Mouse (Mus musculus): ENCODE results near the gene P2rx2. TPM values are rescaled to one million over a fixed set of nuclear protein-coding genes. Genes with fewer than 3 reads are reported as not detected.

The P2rx2 gene
- total RNA-seq (2022), result not detected

DNA sequence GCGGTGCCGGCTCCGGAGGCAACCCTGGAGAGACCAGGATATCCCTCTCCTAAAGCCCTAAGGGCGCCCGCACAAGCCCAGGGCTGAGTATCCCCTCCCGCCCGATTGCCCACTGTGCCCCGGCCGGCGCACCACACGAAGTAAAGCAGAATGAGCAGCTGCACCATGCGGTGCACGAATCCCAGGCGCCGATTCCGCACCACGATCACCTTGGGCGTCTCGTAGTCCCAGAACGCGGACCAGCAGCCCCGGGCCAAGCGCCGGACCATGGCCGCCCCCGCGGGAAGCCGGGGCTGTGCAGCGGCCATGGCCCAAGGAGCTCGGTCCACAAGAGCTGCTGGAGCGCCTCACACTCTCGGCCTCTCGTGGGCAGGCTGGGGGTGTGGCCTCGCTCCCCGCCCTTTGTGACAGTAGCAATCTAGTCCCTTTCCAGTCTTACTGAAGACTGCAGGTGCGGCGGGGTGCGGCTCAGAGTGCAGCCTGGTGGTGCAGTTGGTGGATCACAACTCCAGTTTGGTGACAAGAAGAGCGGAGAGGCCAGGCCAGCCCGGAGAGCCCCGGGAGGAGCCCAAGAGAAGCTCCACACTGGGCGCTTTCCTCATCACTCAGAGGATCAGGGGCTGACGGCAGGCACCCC, at the start of gene P2rx2:
Gene P2rx2 (minus strand): TSS at position 565 of the 637 bp plus-strand sequence.
- DNase-seq (ENCODE audit: low spot score), result no peak

DNA sequence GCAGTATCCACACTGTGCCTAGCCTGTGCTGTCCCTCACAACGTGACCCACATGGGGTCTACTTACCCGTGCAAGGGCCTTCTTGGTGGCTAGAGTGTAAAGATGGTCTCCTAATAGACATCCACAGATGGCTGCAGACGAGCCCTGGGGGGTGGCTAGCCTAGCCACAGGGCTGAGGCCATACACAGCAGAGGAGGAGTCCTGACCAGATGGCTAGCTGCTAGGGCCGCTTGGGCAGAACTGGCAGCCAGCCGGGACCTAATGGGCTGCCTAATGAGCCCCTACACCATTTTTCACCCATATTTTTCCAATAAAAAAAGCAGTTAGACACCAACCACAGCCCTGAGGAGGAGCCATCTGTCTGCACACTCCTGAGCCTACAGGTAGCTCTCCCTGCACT, 49.7 kb upstream of the P2rx2 start:
- no peak for DNase-seq (ENCODE audit: low spot score)

DNA sequence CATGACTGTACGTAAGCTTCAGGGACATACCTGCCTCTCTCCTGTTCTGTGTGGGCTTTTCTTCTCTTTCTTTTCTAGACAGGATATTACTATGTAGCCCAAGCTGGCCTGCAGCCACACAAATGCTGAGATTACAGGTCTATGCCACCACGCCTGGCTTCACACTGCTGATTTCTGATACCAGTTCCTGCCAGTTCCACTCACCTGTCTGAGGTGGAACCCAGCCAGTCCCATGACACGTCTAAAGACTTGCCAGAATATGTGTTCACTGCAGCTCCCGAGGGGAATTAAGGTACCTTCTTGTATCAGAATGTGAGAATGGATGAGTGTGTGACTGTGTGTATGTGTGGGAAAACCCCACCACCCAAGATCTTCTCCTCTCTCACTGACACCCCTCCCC, 47.6 kb upstream of the P2rx2 start:
- DNase-seq (ENCODE audit: low spot score), result no peak

DNA sequence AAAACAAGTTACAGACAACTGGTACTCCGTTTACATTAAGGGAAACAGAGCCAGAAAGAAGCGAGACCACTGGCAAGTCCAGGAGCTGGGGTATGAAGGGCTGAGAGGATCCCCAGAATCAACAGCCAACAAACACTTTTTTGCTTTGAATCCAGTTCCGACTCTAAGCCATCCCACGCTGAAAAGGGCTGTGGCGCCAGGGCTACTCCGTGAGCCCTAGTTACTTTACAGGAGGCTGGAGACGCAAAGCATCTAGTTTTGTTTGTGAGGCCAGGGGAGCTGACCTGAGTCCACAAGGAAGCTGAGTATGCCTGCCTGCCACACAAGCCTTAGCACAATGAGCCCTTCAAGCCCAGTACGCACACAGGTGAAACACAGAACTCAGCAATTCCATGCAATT, 44.3 kb upstream of the P2rx2 start:
- DNase-seq (ENCODE audit: low spot score), result no peak

DNA sequence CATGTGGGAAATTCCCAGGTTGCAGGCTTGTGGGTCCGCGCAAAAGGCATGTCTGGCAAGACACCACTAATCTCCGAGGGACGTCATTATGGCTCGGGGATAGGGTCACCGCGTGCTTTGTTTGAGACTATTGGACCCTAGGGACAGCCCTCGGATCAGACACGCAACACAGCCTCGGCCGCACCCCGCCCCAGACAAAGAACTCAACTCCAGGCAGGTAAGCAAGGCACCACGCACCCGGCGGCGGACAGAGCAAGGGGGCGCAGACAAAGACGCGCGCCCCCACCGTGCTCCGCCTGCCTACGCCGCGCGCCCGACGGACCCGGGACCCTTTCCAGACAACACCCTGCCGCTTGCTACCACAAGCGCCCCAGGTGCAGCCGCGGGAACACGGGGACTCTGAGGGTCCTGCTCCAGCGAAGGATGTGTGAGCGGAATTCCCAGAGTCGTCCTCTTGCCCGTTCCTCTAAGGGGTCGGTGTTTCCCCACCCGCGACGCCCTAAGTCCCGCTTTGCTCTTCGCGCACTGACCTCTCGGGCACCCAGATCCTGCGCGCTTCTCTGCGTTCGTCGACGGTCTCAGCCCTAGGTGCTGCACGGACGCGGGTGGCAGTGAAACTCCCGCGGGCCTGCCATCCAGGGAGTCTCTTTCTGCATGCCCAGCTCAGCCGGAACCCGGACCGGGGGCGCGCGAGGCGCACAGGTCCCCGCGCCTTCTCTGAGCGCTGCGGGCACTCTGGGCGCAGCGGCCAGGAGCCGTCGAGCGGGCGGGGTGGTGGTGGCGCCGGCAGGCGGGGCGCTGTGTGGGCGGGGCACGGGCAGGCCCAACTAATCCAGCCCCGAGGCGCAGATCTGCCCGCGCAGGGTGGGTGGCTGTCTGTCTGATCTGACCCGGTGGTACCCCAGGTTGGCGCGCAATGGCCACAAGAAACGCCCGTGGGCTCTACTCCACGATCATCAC, 43.6 kb upstream of the P2rx2 start:
- DNase-seq (ENCODE audit: low spot score), result no peak

DNA sequence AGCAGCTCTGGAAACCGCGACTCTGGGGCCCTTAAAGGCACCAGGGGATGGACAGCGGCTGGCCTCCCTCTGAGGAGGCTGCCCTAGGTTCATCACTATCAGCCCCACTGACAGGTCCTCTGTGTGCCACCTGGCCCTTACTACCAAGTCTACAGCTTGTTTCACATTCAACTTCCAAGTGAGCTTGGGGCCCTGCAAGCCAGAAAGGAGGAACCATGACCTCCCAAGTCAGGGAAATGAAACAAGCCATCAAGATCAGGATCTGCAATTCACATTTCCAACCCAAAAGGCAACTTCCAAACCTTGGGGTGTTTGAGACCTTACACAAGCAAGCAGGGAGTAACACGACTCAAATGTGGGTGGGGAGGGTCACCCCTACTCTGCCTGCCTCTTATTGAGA, 42.3 kb upstream of the P2rx2 start:
- no peak for DNase-seq (ENCODE audit: low spot score)

DNA sequence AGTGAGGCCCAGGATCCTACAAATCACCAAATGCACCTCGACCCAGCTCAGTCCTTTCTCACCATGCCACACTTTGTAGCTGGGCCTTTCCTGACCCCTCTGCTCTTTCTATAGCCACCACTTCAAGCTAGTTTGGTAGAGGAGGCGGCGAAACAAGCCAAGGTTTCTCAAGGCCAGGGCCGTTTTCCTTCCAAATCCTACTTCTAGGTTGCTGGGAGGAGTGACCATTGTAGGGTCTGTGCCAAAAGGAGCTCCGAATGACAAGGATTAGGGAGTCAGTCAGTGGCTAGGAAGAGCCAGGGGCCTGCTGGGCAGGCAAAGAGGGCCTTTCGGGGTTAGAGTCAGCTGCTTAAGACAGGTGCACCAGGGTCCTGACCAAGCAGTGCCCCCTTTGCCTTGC, 41.5 kb upstream of the P2rx2 start:
- DNase-seq (ENCODE audit: low spot score), result no peak

DNA sequence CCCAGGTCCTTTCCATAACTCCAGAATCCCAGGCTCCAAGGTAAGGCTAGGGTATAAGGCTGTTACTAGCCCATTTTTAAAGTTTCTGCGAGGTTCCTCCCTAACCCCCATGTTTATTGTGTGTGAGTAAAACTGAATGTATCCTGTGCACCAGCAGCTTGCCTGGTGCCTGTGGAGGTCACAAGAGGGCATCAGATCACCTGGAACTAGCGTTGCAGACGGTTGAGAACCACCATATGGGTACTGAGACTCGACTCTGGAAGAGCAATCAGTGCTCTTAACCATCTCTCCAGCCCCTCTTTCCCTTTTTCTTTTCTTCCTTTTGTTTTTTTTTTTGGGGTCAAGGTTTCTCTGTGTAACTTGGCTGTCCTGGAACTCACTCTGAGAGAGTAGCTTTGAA, 36.8 kb upstream of the P2rx2 start:
- DNase-seq (ENCODE audit: low spot score), result no peak

DNA sequence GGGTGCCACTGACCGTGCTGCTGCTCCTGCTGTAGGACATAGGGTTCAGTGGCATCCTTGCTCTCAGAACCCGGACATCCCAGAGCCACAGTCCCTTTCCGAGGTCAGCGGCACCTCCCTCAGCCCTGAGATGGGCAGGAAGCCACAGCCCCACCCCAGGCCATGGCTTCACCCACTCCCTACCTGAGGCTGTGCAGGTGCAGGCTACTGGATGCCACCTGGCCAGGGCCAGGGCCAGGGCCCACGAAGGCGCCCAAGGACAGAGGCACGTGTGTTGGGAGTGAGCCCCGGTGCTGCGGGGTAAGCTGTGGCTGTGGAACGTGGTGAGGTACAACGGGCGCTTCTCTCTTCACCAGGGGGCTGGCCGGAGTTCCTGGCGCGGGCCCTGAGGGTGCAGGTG, 36.1 kb upstream of the P2rx2 start:
- no peak for DNase-seq (ENCODE audit: low spot score)

DNA sequence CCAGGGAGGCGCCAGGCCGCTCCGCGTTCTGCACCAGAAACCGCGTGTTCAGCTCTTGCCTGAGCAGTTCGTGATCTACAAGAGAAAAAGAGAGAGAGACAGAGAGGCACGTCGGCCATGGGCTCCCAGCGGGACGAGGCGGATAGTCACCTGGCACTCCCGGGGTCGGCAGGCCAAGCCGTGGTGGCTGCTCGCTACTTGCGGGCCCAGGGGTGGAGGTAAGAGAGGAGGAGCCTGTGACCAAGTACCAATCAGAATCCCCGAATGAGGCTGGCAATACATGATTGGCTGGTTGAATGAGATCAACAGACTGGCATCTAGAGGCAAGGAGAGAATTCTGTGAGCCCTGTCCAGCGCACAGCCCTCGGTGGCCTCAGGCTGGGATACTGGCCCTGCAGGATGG, 35.2 kb upstream of the P2rx2 start:
- DNase-seq (ENCODE audit: low spot score), result no peak

DNA sequence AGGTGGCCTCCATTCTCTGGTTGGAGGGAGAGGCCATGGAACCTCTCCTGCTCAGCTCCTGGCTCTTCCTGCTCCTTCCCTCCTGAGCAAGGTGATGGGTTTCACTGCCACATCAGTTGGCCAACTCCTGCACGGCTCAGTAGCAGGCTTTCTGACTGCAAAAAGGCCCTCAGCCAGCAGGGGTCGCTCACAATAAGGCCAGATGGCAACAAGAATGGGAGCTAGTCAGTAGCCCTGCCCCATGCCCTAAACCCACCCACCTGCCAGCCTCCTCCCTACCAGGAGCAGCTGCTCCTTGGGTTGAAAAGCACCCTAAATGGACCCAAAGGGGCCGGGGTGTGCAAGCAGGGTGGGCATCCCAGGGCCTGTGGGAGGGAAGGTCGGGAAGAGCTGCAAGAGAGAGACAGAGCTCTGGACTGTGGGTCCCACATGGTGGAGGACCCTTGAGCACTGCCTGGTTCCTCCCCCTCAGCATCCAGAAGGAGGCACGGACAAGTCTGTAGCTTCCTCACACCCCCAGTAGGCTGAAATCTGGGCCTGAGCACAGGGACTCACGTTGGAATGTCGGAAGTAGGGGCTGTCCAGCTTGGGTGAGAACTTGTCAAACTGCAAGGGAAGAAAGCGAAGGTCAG, 33.9 kb upstream of the P2rx2 start:
- DNase-seq (ENCODE audit: low spot score), result peak; percentile 72

DNA sequence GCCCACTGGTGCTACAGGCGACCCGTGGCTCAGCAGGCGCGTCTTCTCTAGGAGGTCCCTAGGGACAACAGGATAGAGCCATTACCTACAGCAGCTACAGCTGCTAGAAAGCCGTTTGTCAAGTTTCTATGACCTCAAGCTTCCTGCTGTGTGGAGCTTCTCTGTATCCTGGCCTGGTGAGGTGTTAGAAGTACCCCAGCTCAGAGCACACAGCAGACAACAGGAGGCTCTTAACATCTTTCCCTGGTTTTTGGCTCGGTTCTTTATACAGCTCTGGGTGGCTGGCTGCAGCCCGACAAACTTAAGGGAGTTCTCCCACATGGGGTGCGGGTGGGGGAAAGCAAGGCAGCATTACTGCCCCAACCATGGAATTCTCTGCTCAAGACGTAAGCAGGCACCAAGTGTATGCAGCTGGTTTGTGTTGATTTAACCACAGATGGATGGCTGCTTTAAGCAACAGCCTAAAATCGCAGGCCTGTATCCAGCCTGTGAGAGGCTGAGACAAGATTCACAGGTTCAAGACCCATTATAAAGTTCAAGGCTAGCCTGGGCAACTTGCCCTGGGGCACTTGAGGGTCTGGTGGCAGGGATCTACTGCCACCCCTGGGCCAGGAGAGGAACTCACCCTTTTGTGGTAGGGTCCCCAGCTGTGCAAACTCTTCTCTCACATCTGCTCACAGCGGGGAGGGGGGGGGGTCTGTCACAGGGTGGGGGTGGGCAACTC, 21.0 kb upstream of the P2rx2 start:
- DNase-seq (ENCODE audit: low spot score), result no peak

DNA sequence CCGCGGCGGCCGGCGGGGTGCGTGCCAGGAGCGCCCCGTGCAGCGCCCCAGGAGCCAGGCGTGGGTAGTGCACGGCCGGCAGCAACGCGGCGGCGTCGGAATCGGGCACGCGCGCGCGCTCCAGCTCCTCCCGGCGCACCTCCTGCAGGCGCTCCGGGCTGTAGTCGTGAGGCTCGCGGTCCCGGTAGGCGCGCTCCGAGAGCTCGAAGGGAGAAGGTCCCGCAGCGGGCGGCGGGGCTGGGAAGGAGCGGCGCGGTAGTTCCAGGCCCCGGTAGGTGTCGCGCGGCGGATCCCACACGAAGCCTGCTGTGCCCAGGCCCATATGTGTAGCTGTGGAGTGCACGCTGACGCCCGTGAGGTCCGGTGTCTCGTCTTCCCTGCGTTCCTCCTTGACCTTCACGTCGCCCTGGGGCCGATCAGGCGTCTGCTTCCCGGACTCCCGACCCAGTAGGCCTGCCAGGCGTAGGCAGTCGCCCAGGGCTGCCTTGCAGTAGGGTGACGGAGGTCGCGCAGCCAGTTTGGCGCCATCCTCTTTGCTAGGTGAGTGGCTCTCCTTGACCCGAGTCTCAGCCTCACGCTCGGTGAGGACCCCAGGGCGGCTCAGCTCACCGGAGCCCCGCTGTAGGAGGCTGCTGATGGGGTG, 20.3 kb upstream of the P2rx2 start:
- peak; percentile 27 for DNase-seq (ENCODE audit: low spot score)

DNA sequence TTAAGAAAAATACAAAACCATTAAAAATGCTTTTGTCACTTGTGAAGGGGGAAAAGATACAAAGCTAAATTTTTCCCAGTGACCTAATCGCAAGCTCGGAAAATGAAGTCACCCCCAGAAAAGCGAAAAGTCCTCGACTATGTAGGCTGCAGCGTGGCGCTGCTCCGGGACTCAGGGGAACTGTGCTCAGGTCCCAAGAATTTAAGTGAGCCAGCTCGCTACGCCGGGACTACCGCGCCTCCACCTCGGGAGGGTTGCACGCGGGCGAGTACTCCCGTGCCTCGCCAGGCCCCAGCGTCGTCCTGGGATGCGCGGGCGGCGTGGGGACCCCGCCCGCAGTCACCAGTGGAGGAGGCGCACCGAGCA, 19.8 kb upstream of the P2rx2 start:
- DNase-seq (ENCODE audit: low spot score), result no peak

DNA sequence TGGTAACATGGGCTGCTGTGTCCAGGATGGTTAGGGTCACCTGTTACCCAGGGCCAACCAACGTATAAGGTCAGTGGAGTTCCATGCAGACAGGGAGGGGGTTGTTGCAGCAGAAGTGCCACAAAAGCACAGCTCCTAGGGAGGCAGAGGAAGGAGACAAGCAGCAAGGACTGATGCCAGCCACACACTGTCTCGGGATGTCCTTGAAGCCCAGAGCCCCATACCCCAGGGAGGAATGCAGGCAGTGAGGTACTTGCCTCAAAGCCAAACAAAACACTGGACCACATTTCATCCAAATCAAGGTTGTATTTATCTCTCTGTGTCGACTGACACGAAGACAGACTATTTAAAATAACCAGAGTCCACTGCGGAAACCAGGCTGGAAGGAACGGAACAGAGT, 18.5 kb upstream of the P2rx2 start:
- no peak for DNase-seq (ENCODE audit: low spot score)

DNA sequence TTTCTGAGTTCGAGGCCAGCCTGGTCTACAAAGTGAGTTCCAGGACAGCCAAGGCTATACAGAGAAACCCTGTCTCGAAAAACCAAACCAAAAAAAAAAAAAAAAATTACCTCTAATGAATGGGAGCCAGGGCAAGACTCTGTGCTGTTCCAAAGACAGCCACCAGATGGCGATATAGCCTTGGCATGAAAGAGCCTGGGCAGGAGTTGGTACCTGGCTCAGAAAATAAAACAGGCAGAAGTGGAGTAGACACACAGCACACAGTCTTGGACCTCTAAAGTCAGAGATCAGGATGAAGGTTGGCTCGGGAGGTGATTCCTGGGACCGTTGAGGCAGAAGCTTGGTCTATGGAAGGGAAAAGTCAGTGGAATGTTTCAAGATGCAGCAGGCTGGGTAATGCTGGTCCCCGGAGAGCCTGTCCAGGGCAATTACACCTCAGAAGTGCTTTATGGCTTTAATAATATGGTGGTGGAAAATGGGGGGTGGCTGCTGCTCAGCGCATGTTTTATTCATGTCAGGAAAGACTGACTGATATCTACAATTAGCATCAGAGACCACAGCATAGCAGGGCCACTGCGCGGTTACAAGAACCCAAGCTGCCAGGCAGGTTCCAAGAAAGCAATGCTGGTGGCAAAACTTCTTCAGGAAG, 14.6 kb upstream of the P2rx2 start:
- DNase-seq (ENCODE audit: low spot score), result peak; percentile 71

DNA sequence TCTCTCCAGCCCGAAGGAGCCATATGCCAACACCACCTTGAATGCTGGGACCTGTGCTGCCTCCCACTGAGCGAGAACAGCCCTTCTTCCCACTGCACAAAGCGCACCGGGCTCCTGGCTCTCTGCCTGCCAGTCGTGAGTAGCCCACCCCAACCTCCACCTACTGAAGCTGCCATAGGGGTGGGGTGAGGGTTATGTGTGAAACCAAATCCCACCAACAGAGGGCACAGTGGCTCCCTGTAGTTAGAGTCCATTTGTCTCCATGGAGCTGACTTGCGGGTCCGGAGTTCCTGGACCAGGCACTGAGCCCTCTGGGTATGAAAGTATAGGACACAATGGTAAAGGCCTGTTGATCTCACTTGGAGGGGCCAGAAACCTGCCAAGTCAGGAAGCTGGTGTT, 11.7 kb upstream of the P2rx2 start:
- DNase-seq (ENCODE audit: low spot score), result no peak

DNA sequence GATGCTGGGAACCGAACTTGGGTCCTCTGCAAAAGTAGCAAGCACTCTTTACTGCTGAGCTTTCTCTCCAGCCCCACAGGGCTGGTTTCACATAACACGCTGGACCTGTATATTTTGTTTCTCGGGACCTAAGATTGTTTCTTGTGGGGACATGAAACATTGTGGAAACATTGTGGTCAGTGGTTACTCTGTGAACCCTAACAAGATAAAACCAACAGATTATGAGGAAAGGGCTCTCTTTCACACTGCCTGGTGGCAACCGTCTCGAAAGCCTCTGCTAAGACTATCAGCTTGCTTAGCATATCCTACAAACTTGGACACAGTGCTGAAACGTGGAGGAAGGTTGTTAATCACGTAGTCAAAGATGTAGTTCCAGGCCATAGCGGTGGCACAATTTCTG, 4.0 kb upstream of the P2rx2 start:
- DNase-seq (ENCODE audit: low spot score), result no peak

DNA sequence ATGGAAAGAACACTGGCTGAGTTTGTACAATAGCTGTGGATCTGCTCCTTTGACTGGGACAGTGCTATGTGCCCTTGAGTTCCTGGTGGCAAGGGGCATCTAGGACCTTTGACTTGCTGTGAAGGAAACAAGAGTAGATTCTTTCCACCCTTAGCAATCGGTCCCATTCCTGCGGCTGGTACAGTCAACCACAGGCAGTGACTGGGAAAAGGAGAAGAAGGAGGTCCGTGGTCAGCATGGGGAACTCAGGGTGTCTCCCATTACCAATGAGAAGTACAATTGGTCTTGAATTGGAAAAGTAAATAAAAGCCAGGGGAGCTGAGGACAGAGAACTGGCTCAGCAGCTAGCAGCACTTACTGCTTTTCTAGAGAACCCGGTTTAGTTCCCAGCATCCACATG, 2.5 kb upstream of the P2rx2 start:
- no peak for DNase-seq (ENCODE audit: low spot score)

DNA sequence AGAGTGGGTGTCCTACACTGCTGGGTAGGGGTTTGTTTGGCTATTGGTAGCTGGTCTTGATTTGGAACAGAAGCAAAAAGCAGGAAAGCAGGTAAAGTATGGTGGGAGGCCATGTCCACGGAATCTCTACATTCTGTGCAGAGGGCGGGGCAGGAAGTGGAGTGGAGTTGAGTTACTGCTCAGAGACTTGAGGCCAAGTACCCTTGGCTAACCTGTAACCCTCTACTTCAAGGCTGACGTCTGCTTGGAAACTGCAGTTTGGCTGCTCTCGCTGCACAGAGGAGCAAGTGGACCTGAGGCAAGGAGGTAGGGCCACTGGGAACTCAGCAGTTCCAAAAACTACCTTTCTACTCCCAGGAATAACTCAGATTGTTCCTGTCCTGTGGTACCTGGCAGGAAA, 1.5 kb upstream of the P2rx2 start, which contains the start of gene Lrcol1:
Gene Lrcol1 (plus strand): TSS at position 207 of the 400 bp plus-strand sequence.
- DNase-seq (ENCODE audit: low spot score), result no peak

DNA sequence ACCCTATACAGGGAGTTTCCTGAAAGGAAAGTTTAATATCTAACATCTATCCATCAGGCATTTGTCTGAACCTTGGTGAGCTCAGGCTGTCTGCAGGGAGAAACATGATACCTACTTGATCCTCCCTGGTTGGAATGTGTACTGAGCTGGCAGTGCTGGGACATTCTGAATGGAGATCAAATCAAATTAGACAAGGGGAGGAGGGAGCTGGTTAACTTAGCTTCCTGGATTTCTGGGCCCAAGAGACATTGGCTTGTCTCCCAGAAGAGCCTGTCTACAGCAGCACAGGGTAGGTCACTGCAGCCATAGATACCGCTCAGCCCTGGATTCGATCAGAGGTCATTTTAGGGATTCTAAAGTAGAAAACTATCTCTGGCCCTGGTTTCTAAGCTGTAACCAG, 4.2 kb downstream of the P2rx2 start:
- DNase-seq (ENCODE audit: low spot score), result peak; percentile 20

Data from heart, adult 8-10 months (tissue).